Mouse (Mus musculus): ENCODE results near the gene Chrm1. TPM values are rescaled to one million over a fixed set of nuclear protein-coding genes. Genes with fewer than 3 reads are reported as not detected.

Gene Chrm1
- polyA plus RNA-seq, 1 experiment from 2014 or later = 0.21 TPM

DNA sequence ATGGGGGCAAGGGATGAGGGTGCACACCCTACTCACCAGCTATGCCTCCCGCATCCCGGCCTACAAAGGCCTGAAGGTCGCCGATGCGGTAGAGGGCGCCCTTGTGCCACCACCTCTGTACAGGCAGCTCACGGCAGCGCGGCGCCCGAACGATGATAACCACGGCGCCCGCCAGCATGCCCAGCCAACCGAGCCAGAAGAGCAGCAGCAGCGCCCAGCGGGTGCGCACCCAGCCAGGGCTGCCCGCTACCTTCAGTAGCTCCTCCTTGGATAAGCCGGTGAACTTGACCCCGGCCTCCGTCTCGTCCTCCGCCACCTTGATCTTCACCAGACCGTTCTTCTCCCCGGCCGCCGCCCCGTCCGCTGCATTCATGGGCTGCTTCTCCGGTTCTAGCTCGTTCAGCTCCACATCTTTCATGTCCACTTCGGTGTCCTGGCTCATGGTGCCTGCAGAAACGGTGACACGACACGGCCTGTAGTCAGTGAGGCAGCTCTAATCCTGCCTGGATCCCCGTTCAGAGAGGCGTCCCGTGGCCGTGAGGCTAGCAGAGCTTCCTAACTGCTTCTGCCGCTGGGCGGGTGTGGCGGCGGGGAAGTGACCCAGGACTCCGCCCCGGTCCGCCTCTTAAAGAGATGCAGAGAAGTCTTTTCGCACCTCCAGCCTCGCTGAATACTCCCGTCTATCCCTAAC lies 49.9 kb downstream of the Chrm1 start:
- Histone ChIP-seq H3K4me2 (replicated peaks; ENCODE audit: low read depth, low read length) (peak overlapping the region; percentile 59), H3K4me3 (ENCODE audit: low read depth, low read length) (peak overlapping the region; percentile 99), H3K27ac (ENCODE audit: low read length) (peak overlapping the region; percentile 94), H3K9ac (replicated peaks; ENCODE audit: low read depth) (peak overlapping the region; percentile 88), H3K4me1 (ENCODE audit: insufficient read depth, low read depth, low read length) (peaks cover 21% of the 10 kb centered on the region; the same call in 1 of the 2 replicates), H3K27me3 (replicated peaks; ENCODE audit: insufficient read depth, low read length) (no peaks in the 10 kb centered on the region), H3K36me3 (ENCODE audit: insufficient read depth, low read length) (peaks cover 21% of the 10 kb centered on the region), H3K9me3 (ENCODE audit: low read length) (no peaks in the 10 kb centered on the region)
- peak; percentile 90 for TF ChIP-seq CTCF (IDR thresholded peaks at IDR 0.05)
- no peak for TF ChIP-seq EP300 (IDR thresholded peaks at IDR 0.05)
- DNase-seq (ENCODE audit: low spot score) (peak; percentile 95), ATAC-seq (peak; percentile 88)
- under 1% methylated on average over 47 of the region's 51 CpGs for WGBS

- peaks cover 15% of the 10 kb centered on the region for H3K36me3 ChIP-seq (ENCODE audit: insufficient read depth, low read length)
- peak overlapping the region; percentile 88 for H3K9ac ChIP-seq (replicated peaks; ENCODE audit: low read depth)
- WGBS = 6% methylated on average over 13 of the region's 13 CpGs
- TF ChIP-seq CTCF (IDR thresholded peaks at IDR 0.05) = no peak
- no peak for TF ChIP-seq EP300 (IDR thresholded peaks at IDR 0.05)
- peak overlapping the region; percentile 99 for H3K4me3 ChIP-seq (ENCODE audit: low read depth, low read length)
- ATAC-seq (no peak; the same call in 1 of the 2 replicates), DNase-seq (ENCODE audit: low spot score) (no peak)
- peak overlapping the region; percentile 94 for H3K27ac ChIP-seq (ENCODE audit: low read length)
- peaks cover 21% of the 10 kb centered on the region; the same call in 1 of the 2 replicates for H3K4me1 ChIP-seq (ENCODE audit: insufficient read depth, low read depth, low read length)
- H3K4me2 ChIP-seq (replicated peaks; ENCODE audit: low read depth, low read length) = peak overlapping the region; percentile 59
- H3K27me3 ChIP-seq (replicated peaks; ENCODE audit: insufficient read depth, low read length) = no peaks in the 10 kb centered on the region
- no peaks in the 10 kb centered on the region for H3K9me3 ChIP-seq (ENCODE audit: low read length)
Observed at GRCm38 (mm10) chr19:8713997-8714652, 50.5 kb downstream of the Chrm1 start.

GRCm38 (mm10) chr19:8714653-8715481 lies 51.3 kb downstream of the Chrm1 start:
- Histone ChIP-seq H3K4me1 (ENCODE audit: insufficient read depth, low read depth, low read length) (peaks cover 18% of the 10 kb centered on the region; the same call in 1 of the 2 replicates), H3K27ac (ENCODE audit: low read length) (no peak overlapping the region), H3K27me3 (replicated peaks; ENCODE audit: insufficient read depth, low read length) (no peaks in the 10 kb centered on the region), H3K4me2 (replicated peaks; ENCODE audit: low read depth, low read length) (no peak overlapping the region), H3K4me3 (ENCODE audit: low read depth, low read length) (no peak overlapping the region), H3K9ac (replicated peaks; ENCODE audit: low read depth) (no peak overlapping the region), H3K9me3 (ENCODE audit: low read length) (no peaks in the 10 kb centered on the region), H3K36me3 (ENCODE audit: insufficient read depth, low read length) (peaks cover 9% of the 10 kb centered on the region; the same call in 1 of the 2 replicates)
- ATAC-seq = no peak
- TF ChIP-seq CTCF (IDR thresholded peaks at IDR 0.05) (peak; percentile 35), EP300 (IDR thresholded peaks at IDR 0.05) (no peak)
- WGBS = 61% methylated on average over 10 of the region's 10 CpGs
- DNase-seq (ENCODE audit: low spot score) = no peak

DNA sequence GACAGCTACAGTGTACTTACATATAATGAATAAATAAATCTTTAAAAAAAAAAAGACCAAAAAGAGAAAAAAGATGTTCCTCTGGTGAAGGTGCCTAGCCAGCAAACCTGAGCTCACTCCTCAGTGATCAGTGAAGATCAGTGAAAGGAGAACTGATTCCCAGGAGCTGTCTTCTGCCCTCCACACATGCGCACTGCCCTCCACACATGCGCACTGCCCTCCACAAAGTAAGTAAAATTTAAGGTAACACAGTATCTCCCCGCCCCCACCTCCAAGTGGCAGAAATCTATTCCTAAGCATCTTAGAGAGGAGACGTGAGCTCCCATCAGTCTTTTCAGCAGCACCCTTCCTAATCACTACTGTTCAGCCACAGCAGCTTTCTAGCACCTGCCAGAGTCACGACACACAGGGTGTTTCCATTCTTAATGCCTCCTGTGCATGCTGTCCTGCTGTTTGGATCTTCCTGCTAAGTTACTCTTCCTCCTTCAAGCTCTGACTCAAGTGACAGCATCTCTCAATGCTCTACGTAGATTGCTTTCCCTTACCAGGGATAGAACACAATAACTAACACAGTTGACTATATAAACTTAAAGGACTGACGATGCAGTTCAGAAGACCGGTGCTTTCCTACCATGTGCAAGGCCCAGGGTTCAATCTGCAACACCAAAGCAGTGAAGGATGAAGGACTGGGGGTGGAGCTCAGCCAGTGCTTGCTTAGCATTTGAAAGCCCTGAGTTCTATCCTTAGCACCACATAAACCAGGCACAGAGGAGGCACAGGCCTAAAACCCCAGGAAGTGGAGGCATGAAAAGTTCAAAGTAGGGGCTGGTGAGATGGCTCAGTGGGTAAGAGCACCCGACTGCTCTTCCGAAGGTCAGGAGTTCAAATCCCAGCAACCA lies 52.5 kb downstream of the Chrm1 start:
- Histone ChIP-seq H3K4me2 (replicated peaks; ENCODE audit: low read depth, low read length) (no peak overlapping the region), H3K9me3 (ENCODE audit: low read length) (no peaks in the 10 kb centered on the region), H3K4me3 (ENCODE audit: low read depth, low read length) (no peak overlapping the region), H3K9ac (replicated peaks; ENCODE audit: low read depth) (no peak overlapping the region), H3K36me3 (ENCODE audit: insufficient read depth, low read length) (peaks cover 5% of the 10 kb centered on the region; the same call in 1 of the 2 replicates), H3K4me1 (ENCODE audit: insufficient read depth, low read depth, low read length) (peaks cover 8% of the 10 kb centered on the region; the same call in 1 of the 2 replicates), H3K27ac (ENCODE audit: low read length) (no peak overlapping the region), H3K27me3 (replicated peaks; ENCODE audit: insufficient read depth, low read length) (no peaks in the 10 kb centered on the region)
- no peak for DNase-seq (ENCODE audit: low spot score)
- no peak for TF ChIP-seq CTCF (IDR thresholded peaks at IDR 0.05)
- TF ChIP-seq EP300 (IDR thresholded peaks at IDR 0.05) = no peak
- no peak for ATAC-seq
- WGBS = 83% methylated on average over 10 of the region's 10 CpGs

DNA sequence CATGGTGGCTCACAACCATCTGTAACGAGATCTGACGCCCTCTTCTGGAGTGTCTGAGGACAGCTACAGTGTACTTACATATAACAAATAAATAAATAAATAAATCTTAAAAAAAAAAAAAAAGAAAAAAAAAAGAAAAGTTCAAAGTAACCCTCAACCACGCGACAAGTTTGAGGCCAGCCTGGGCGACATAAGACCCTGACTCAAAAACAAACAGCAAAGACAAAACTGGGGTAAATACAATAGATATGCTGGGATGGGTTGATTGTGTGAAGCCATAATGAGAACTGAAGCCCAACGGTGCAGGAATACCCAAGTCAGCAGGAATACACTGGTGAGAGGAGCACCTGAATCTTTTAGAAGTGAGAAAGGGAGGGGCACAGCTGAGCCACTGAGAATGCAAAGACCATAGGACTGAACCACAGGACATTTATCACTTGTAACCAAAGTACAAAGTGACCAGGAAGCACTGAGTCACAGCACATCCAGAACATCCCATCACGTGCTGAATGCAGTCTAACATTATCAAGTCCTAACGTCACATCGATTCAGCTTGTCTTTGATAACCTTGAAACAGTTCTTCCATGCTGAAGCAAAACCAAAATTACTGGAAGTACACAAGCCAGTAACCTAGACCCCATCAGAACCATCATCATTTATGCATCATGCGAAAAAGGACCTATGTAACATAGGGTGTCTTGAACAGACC lies 53.3 kb downstream of the Chrm1 start:
- Histone ChIP-seq H3K4me1 (ENCODE audit: insufficient read depth, low read depth, low read length) (peaks cover 2% of the 10 kb centered on the region; the same call in 1 of the 2 replicates), H3K36me3 (ENCODE audit: insufficient read depth, low read length) (no peaks in the 10 kb centered on the region), H3K9me3 (ENCODE audit: low read length) (no peaks in the 10 kb centered on the region), H3K27me3 (replicated peaks; ENCODE audit: insufficient read depth, low read length) (no peaks in the 10 kb centered on the region), H3K4me2 (replicated peaks; ENCODE audit: low read depth, low read length) (no peak overlapping the region), H3K9ac (replicated peaks; ENCODE audit: low read depth) (no peak overlapping the region), H3K27ac (ENCODE audit: low read length) (no peak overlapping the region), H3K4me3 (ENCODE audit: low read depth, low read length) (no peak overlapping the region)
- WGBS = 76% methylated on average over 8 of the region's 10 CpGs
- TF ChIP-seq CTCF (IDR thresholded peaks at IDR 0.05) (no peak), EP300 (IDR thresholded peaks at IDR 0.05) (no peak)
- ATAC-seq (no peak), DNase-seq (ENCODE audit: low spot score) (no peak)

Data from lung, postnatal 0 days (tissue).